Mouse (Mus musculus) erythroblast, embryonic 14.5 days (primary cell): ENCODE results near the gene Drc1. TPM values are rescaled to one million over a fixed set of nuclear protein-coding genes. Genes with fewer than 3 reads are reported as not detected.

Experiments used
- H3K27me3 ChIP-seq: 2 replicates; pipeline ENCODE4 v1.6.1; 2012; ENCODE audit warnings: inconsistent platforms; ENCODE audit not compliant: control insufficient read depth
- H3K36me3 ChIP-seq: 2 replicates; pipeline ENCODE4 v1.6.1; 2012; ENCODE audit warnings: mild to moderate bottlenecking, inconsistent platforms; ENCODE audit not compliant: control insufficient read depth
- H3K4me1 ChIP-seq: 2 replicates; pipeline ENCODE4 v1.6.1; 2012; ENCODE audit warnings: inconsistent platforms; ENCODE audit not compliant: control insufficient read depth
- H3K4me3 ChIP-seq: replicated peaks from 2 replicates; pipeline ENCODE3; 2012; ENCODE audit warnings: moderate library complexity, mild to moderate bottlenecking, inconsistent platforms
- H3K9me3 ChIP-seq: 2 replicates; pipeline ENCODE4 v1.6.1; 2012; ENCODE audit warnings: low read length, inconsistent platforms, mixed read lengths; ENCODE audit not compliant: control insufficient read depth
- GATA1 ChIP-seq: IDR thresholded peaks from 2 replicates; pipeline ENCODE4 v1.6.1; 2012; ENCODE audit warnings: low read length, inconsistent platforms, mixed read lengths
- TAL1 ChIP-seq: IDR thresholded peaks from 3 replicates; pipeline ENCODE4 v1.6.1; 2012; ENCODE audit warnings: low read length, inconsistent platforms, mixed read lengths
- polyA plus RNA-seq: library from polyadenylated mRNA; stranded (reverse); fragments of >175 nt; gene quantifications from 2 replicates; pipeline ENCODE4 v1.2.3, GENCODE M21; 2012

Gene Drc1
- polyA plus RNA-seq, 1 experiment, result not detected

GRCm38 (mm10) chr5:30279446-30279845 is 1.7 kb upstream of the Drc1 start:
- no peak for TF ChIP-seq GATA1
- no peak for TF ChIP-seq TAL1

GRCm38 (mm10) chr5:30280864-30281263 is 324 bp upstream of the Drc1 start:
- Histone ChIP-seq H3K4me1 (no peaks in the 10 kb centered on the region; the same call in 1 of the 2 replicates), H3K27me3 (peaks cover 26% of the 10 kb centered on the region), H3K9me3 (peaks cover 9% of the 10 kb centered on the region), H3K36me3 (no peaks in the 10 kb centered on the region), H3K4me3 (no peak overlapping the region)
- TF ChIP-seq GATA1, result no peak
- no peak for TF ChIP-seq TAL1

More at GRCm38 (mm10) chr5:30279446-30279845, 1.7 kb upstream of the Drc1 start:
- Histone ChIP-seq H3K4me3 (no peak overlapping the region), H3K9me3 (no peaks in the 10 kb centered on the region), H3K27me3 (peaks cover 26% of the 10 kb centered on the region), H3K36me3 (no peaks in the 10 kb centered on the region), H3K4me1 (no peaks in the 10 kb centered on the region; the same call in 1 of the 2 replicates)

- H3K36me3 ChIP-seq, result no peaks in the 10 kb centered on the region
- H3K4me3 ChIP-seq, result no peak overlapping the region
- no peak for TF ChIP-seq GATA1
- TF ChIP-seq TAL1, result no peak
- H3K4me1 ChIP-seq, result peaks cover 24% of the 10 kb centered on the region
- H3K9me3 ChIP-seq, result peaks cover 9% of the 10 kb centered on the region
- H3K27me3 ChIP-seq, result peaks cover 15% of the 10 kb centered on the region
Measured at GRCm38 (mm10) chr5:30285944-30286799, 5.0 kb downstream of the Drc1 start.

DNA sequence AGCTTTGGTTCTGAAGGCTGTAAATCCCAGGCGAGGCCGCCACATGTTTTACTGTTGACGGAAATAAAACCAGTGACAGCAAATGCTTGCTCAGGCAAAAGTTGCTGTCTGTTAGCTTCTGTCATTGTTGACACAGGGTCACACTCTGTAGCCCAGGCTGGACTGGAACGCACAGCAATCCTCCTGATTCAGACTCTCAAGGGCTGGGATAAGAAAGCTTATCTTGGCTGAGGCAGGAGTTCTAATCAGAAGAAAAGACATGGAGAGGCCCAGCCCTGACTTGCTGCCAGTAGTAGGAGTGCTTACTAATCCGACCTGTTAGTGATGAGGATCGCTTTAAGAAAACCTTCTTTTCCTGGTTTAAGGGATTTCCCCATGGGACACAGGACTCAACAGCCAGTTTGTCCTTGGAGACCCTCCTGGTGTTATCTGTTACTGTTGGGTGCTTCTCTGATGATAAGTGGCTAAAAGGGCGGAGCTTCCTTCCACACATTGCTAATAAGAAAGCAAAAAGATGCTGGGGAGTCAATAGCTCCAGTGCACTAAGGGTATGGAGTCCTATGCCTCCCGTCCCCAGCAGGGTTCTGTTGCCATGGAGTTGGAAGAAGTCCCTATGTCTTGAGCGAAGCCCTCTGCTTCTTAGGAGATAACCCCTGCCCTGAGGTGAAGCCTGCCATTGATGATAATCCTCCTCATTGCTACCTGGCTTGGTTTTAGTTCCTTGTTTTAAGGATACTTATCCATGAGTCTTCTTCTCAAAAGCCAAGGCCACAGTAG is 6.1 kb downstream of the Drc1 start:
- TF ChIP-seq TAL1 (peak; percentile 47; the same call in 2 of the 3 replicates), GATA1 (peak; percentile 22; the same call in 1 of the 2 replicates)

GRCm38 (mm10) chr5:30340815-30341214 is 59.6 kb downstream of the Drc1 start:
- no peaks in the 10 kb centered on the region for H3K9me3 ChIP-seq
- peaks cover 4% of the 10 kb centered on the region for H3K4me1 ChIP-seq
- no peak overlapping the region for H3K4me3 ChIP-seq
- H3K36me3 ChIP-seq, result no peaks in the 10 kb centered on the region
- TF ChIP-seq TAL1 (no peak), GATA1 (no peak)
- peaks cover 27% of the 10 kb centered on the region for H3K27me3 ChIP-seq

More for the DNA sequence above, 6.1 kb downstream of the Drc1 start:
- Histone ChIP-seq H3K4me1 (peaks cover 24% of the 10 kb centered on the region), H3K9me3 (peaks cover 9% of the 10 kb centered on the region), H3K36me3 (no peaks in the 10 kb centered on the region), H3K4me3 (peak overlapping the region; percentile 1), H3K27me3 (peaks cover 4% of the 10 kb centered on the region)

- Histone ChIP-seq H3K4me3 (no peak overlapping the region), H3K27me3 (peaks cover 27% of the 10 kb centered on the region), H3K36me3 (no peaks in the 10 kb centered on the region), H3K4me1 (peaks cover 4% of the 10 kb centered on the region), H3K9me3 (no peaks in the 10 kb centered on the region)
- TF ChIP-seq GATA1 (no peak), TAL1 (no peak)
Measured at GRCm38 (mm10) chr5:30341601-30342365, 60.6 kb downstream of the Drc1 start.

GRCm38 (mm10) chr5:30342601-30343015 is 61.4 kb downstream of the Drc1 start:
- H3K27me3 ChIP-seq, result peaks cover 27% of the 10 kb centered on the region
- no peak for TF ChIP-seq TAL1
- no peak for TF ChIP-seq GATA1
- peaks cover 4% of the 10 kb centered on the region for H3K4me1 ChIP-seq
- no peak overlapping the region for H3K4me3 ChIP-seq
- no peaks in the 10 kb centered on the region for H3K36me3 ChIP-seq
- no peaks in the 10 kb centered on the region for H3K9me3 ChIP-seq

- H3K9me3 ChIP-seq, result no peaks in the 10 kb centered on the region
- peaks cover 27% of the 10 kb centered on the region for H3K27me3 ChIP-seq
- H3K36me3 ChIP-seq, result no peaks in the 10 kb centered on the region
- TF ChIP-seq GATA1, result peak; percentile 40; the same call in 1 of the 2 replicates
- no peak for TF ChIP-seq TAL1
- H3K4me3 ChIP-seq, result no peak overlapping the region
- peaks cover 4% of the 10 kb centered on the region for H3K4me1 ChIP-seq
Measured at GRCm38 (mm10) chr5:30343107-30343506, 61.9 kb downstream of the Drc1 start.
